Mouse (Mus musculus): ENCODE results near the gene Mmab.

DNA sequence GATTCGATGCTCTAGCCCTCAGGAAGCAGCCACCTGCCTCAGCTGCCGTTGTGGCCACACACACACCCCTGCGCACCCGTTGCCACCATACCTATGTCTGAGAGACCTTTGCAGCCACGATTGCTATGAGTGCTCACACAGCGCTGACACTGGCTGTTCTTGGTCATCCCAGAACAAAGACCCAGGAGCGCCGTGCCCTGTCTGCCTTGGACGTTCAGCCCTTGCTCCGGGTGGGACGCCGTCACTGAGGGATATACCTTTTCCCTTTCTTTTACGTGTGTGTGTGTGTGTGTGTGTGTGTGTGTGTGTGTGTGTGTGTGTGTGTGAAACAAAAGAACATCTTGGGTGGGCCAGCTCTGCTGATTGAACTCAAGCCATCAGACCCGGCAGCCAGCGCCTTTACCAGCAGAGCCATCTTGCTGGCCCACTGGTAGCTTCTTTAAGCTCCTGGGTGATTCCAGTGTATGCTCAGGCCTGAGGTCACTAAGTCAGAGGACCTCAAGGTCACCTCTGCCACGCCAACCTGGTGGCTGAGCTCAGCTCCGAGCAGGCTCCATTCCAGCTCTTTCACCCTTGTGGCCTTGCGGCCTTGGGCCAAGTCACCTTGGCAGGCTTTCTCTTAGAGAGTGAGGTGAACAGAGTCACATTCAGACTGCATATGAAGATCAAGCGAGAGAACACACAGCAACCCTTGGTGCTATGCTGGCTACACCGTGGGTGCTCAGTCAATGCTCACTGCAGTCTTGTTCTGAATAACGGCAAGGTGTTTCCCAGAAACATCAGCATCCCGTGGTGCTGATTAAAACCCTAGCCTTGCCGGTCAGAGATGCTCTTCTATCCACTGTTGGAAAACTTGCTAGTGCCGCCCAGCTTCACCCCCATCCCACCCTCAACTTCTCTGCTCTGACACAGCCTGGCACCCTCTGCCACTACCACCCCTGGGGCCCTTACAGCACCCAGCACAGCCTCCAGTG is 18.5 kb upstream of the Mmab start:
- no peak for TF ChIP-seq POLR2A (IDR thresholded peaks at IDR 0.05; ENCODE audit: low read depth, low read length)
- TF ChIP-seq CTCF (conservative IDR thresholded peaks at IDR 0.05; ENCODE audit: insufficient read depth, insufficient read length, low read depth, low read length): no peak
